Mouse (Mus musculus) MEL (cell line): ENCODE results near the gene Bcan.

ENCODE experiments used
- CTCF ChIP-seq, 3 experiments: IDR thresholded peaks in 2 of 3; conservative IDR thresholded peaks in 1 of 3; 2 replicates each; pipeline ENCODE4 v1.5.1; 2011 to 2012; ENCODE audit warnings: low read length in 3 of 3, low read depth in 2 of 3, mild to moderate bottlenecking in 2 of 3, improper control_type of control experiment in 1 of 3, inconsistent platforms in 1 of 3, mixed read lengths in 1 of 3, moderate library complexity in 1 of 3; ENCODE audit not compliant: control insufficient read depth in 1 of 3, insufficient read depth in 1 of 3, poor library complexity in 1 of 3, severe bottlenecking in 1 of 3
- E2F4 ChIP-seq: IDR thresholded peaks from 2 replicates; pipeline ENCODE4 v1.6.1; 2011; ENCODE audit warnings: low read depth, low read length, improper control_type of control experiment, borderline replicate concordance
- GATA1 ChIP-seq: IDR thresholded peaks from 2 replicates; pipeline ENCODE4 v1.6.1; 2011; ENCODE audit warnings: low read depth, low read length, improper control_type of control experiment
- MEF2A ChIP-seq: IDR thresholded peaks from 2 replicates; pipeline ENCODE4 v1.6.1; 2014; ENCODE audit warnings: low read depth, mild to moderate bottlenecking, inconsistent platforms, low read length, improper control_type of control experiment; ENCODE audit not compliant: poor library complexity, insufficient replicate concordance, severe bottlenecking; ENCODE audit errors: extremely low read depth
- POLR2A ChIP-seq, 2 experiments: IDR thresholded peaks; 2 replicates each; pipeline ENCODE4 v1.6.1; 2011 to 2012; ENCODE audit warnings: low read length in 2 of 2, mild to moderate bottlenecking in 2 of 2, control low read depth in 1 of 2, improper control_type of control experiment in 1 of 2, low read depth in 1 of 2, moderate library complexity in 1 of 2; ENCODE audit not compliant: control insufficient read depth in 1 of 2, insufficient read depth in 1 of 2, poor library complexity in 1 of 2
- ZC3H11A ChIP-seq: IDR thresholded peaks from 2 replicates; pipeline ENCODE4 v1.6.1; 2012; ENCODE audit warnings: low read depth, mild to moderate bottlenecking, inconsistent platforms, low read length, improper control_type of control experiment

GRCm38 (mm10) chr3:87970939-87971488 lies 29.0 kb downstream of the Bcan start, which contains the start of gene Nes:
- TF ChIP-seq CTCF (IDR thresholded peaks at IDR 0.05 in 2 of 3, conservative IDR thresholded peaks at IDR 0.05 in 1 of 3; ENCODE audit: control insufficient read depth in 1 of 3, insufficient read depth in 1 of 3, low read depth in 2 of 3, low read length in 3 of 3, poor library complexity in 1 of 3, severe bottlenecking in 1 of 3) (no peak), POLR2A (IDR thresholded peaks at IDR 0.05; ENCODE audit: control insufficient read depth in 1 of 2, insufficient read depth in 1 of 2, low read depth in 1 of 2, low read length in 2 of 2, poor library complexity in 1 of 2) (no peak), ZC3H11A (no peak), GATA1 (no peak), E2F4 (no peak), MEF2A (no peak)
